Mouse (Mus musculus): ENCODE results near the gene Lancl2.
A peak's percentile ranks its signal among the peaks of the same experiment; 100 is the strongest.

The Lancl2 gene

DNA sequence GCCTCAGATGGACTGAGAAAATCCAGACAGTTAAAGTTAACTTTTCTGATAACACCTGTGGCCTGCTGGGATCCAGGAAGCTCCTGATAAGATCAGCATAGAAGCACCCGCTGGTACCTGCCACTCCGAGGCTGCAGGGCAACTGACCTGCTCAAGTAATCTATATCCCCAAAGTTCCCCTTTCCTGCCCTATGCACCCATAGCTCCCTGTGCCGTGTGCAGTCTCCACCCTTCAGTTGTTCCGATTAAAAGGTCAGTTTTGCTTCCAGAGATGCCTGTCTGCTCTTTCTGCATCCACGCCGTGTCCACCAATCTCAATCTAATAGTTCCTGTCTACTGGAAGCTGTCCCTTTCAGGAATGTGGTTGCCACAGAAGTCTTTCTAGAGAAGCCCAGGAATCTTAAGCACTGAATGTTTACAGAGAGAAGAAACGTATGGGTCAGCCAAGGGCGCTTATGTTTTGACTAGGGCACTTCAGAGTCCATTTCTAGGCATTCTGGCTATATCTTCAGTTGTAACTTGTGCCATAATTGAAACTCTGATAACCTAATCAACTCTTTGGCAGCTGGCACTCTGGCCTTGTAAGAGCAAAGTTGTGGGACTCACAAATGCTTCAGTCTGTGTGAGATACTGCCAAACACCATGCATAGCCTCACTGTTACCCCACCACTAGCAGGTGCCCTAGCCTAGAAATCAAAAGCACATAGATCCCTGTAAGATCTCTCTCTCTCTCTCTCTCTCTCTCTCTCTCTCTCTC, 65.0 kb downstream of the Lancl2 start:
- peak; percentile 57 to 69 for DNase-seq (ENCODE audit: low spot score in 2 of 2)

DNA sequence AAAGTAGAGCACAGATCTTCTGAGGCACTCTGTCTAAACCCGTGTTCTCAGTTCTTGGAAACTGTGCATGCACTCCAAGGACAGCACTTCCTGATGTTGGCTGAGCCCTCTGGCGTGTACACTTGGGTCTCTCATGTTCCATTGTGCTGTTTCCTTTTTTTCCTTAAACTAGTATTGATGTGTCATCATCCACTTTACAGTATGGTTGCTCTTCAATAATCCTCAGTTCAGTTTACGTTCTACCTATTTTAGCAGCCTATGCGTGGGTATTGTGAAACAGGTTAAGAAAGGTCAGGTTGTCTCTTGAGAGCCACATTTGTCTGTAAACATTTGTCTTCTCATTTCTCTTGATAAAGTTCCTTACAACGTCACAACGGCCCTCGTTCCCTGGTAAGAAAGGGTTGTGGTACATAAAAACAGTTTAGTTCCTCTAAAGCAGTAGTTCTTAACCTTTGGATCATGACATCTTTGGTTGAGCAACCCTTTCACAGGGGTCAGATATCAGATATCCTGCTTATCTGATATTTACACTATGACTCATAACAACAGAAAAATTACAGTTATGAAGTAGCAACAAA, 66.7 kb downstream of the Lancl2 start:
- no peak for DNase-seq (ENCODE audit: low spot score in 2 of 2)

DNA sequence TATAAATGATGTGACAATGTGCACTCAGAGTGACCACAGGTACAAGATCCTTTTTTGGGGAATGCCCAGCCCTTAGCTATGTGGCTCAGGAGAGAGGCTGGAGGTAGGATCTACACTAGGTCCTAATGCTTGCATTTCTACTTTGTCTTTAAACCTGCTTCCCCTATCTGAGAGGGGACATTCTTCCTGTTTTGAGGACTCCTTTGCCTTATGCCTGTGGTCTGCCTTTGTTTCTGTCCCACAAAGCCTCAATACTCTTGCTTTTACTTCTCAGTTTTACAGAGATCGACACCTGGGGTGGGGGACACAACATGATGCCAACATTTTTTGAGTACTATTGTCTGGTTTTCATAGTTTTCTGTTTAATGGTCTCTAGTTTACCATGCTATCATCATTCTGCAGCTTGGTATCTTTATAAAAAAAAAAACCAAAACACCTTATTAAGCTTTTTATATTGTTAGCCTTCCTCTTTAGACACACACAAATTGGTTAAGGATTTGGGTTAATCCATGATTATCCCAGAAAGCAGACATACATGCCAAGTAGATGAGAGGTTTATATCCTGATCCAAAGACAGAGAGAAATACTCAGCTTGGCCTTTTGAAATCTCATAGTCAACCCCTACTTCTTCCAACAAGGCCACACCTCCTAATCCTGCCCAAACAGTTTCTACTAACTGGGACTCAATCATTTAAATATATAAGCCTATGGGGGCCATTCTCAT, 68.3 kb downstream of the Lancl2 start:
- DNase-seq (ENCODE audit: low spot score in 2 of 2): no peak

DNA sequence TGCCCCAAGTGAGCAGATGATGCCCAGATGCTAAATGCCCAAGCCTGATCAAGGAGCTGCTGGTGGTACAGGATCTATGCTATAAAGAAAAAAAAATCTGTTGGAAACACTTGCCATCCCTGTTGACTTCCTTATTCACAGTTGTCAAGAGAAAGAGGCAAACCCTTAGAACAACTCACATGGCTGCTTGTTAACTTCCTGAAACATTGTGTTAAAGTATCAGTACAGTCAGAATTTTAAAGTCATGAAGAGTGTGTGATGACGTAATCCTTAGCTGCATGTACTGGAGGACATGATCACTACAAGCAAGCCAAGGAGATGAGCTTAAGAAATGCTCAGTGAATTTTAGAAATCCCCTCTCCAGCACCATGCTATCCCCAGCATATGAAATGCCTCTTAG, 71.5 kb downstream of the Lancl2 start:
- DNase-seq (ENCODE audit: low spot score in 2 of 2): no peak

DNA sequence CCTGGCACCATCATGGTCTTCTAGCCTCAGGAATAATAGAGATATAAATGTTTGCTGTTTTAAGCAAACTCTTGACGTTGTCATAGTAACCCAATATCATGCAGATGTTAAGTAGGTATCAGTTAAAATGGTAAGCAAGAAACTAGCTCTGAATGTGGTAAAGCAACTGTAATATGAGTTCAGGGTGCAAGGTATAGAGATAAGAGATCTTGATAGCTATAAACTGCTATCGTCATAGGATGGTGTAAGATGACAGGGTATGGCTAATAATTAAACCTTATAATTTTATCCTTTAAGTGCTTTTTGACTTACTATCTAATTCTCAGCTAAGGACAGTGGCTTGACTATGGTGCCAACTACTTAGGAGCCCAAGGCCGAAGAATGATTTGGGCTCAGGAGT, 78.0 kb downstream of the Lancl2 start:
- no peak for DNase-seq (ENCODE audit: low spot score in 2 of 2)

DNA sequence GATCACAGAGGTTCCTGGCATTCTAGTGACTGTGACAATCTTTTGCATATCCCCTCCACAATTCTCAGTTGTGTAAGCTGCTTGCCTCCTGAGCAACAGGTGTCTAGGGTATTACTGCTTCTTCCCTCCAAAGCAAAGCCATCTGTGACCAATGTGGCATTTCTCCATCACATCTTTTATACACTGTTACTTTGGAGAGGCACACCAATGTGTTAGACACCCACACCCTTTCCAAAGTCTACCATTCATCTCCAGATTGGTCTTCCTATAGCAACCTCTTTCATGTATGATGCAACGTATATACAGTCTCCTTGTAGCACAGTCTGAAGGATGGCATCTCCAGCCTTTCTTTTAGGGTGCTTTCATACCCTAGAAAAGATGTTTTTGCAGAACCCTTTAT, 80.3 kb downstream of the Lancl2 start:
- DNase-seq (ENCODE audit: low spot score in 2 of 2): no peak

DNA sequence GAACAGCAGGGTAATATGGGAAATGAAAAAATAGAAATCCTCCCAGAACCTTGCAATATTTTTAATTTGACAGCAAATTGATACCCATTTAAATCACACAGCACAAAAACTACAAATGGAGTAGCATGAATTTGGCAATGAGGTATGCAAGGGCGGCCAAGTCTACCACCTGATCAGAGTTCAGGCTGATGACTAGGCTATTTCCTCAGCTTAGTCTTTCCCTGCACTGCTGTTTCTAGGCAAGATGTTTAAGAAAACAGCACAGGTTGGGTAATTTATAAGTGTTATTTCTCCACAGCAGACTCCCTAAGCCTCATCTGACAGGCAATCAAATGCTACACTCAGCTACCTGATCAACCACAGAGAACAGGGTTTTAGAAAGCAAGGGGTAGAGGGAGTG, 81.9 kb downstream of the Lancl2 start:
- DNase-seq (ENCODE audit: low spot score in 2 of 2): no peak

DNA sequence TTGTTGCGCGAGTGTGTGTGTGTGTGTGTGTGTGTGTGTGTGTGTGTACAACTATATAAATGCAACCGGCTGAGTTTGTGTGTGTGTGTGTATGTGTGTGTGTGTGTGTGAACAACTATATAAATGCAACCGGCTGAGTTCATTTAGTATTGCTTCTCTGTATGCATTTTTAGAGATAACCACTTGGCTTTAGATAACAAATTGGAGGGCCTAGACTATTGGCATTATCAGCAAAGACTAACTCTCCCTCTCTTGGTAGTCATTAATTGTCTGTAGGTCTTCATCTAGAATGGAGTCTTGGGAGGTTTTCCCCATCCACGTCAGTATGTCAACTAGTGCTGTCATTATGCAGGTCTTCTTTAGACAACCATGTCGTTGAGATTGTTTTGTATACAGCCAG, 85.0 kb downstream of the Lancl2 start:
- DNase-seq (ENCODE audit: low spot score in 2 of 2): no peak

Measured in spleen, postnatal 10 days (tissue).